Mouse (Mus musculus) layer of hippocampus, adult 2 months (tissue): ENCODE results near the gene Trmt6. TPM values are rescaled to one million over a fixed set of nuclear protein-coding genes. Genes with fewer than 3 reads are reported as not detected.

Experiments
- DNase-seq, 2 experiments: peaks; one replicate each; pipeline ENCODE4 v3.0.0; 2022; ENCODE audit warnings: low spot score in 2 of 2
- H3K27ac ChIP-seq: fragments of 200-600 bp; 2 replicates; pipeline ENCODE4 v1.8.1; 2022
- H3K4me3 ChIP-seq: fragments of 200-600 bp; 2 replicates; pipeline ENCODE4 v1.8.1; 2022; ENCODE audit warnings: mild to moderate bottlenecking
- CTCF ChIP-seq: fragments of 200-600 bp; conservative IDR thresholded peaks from 2 replicates; pipeline ENCODE4 v1.8.1; 2022; ENCODE audit warnings: antibody characterized with exemption, mild to moderate bottlenecking, moderate library complexity
- total RNA-seq, 2 experiments: library from RNA; stranded (reverse); gene quantifications; 2 replicates each; pipeline ENCODE4 v1.2.3; 2021

Trmt6 gene
- total RNA-seq, 2 experiments from 2014 or later: 28.8 to 30.9 TPM

DNA sequence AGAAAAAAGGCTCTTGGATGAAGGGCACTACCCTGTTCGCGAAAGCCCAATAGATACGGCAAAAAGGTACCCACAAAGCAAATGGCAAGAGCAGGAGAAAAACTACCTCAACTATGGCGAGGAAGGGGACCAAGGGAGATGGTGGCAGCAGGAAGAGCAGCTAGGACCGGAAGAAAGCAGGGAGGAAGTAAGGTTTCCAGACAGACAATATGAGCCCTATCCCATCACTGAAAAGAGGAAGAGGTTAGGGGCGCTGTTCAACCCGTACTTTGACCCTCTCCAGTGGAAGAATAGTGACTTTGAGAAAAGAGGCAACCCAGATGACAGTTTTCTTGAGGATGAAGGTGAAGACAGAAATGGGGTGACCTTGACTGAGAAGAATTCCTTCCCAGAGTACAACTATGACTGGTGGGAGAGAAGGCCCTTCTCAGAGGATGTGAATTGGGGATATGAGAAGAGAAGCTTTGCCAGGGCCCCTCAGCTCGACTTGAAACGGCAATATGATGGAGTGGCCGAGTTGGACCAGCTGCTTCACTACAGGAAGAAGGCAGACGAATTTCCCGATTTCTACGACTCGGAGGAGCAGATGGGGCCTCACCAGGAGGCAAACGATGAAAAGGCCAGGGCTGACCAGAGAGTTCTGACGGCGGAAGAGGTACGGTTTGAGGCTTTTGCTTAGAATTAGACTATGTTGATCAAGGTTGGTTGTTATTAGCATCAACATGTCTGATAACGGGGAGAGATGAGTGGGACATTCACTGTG is 22.2 kb downstream of the Trmt6 start:
- TF ChIP-seq CTCF: no peak
- Histone ChIP-seq H3K4me3 (no peak overlapping the region), H3K27ac (no peak overlapping the region)
- no peak for DNase-seq

DNA sequence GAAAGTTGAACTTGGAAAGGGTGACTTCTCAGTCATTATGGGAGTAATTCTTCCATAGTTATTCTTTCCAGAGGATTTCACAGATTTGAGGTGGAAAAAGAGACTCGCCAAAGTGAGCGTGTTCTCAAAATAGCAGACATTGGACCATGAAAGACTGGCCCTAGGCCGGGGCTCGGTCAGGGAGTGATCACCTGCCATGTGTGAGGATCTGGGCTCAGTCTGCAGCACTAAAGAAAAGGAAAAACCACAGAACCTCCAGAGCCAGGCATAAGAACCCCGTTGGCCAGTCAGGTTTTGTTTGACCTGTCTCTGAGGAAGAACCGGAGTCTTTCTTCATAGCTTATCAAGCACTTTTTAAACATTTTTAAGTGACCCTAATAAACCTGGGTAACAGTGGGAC is 31.8 kb downstream of the Trmt6 start:
- TF ChIP-seq CTCF: no peak
- Histone ChIP-seq H3K27ac (peak overlapping the region; percentile 96), H3K4me3 (peak overlapping the region; percentile 81)
- no peak for DNase-seq

DNA sequence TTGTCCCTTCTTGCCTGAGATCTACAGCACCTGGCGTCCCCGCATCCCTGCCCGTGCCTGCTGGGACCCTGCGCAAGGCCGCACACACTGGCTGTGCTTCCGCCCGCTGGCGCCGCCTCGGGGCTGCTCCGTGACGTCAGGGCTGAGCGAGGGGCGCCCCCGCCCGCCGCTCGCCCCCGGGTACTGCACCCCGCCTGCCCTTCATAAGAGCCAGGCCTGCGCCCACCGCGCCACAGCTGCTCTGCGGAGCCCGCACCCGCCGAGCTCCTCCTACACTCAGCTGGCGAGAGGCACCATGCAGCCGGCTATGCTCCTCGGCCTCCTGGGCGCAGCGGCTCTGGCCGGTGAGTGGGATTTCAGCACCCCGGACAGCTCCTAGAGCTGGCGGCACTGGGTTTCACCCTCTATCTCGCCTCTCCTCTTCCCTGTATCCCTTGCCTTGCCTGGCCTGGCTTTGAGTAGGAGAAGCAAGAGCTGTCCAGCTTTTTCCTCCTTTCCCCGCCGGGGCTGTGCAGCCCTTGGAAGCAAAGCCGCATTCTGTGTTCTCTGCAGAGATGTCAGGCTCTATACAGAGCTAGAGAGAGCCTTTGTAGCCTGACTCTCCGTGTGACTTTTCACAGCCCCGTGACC is 34.3 kb downstream of the Trmt6 start:
- Histone ChIP-seq H3K27ac (peak overlapping the region; percentile 96), H3K4me3 (peak overlapping the region; percentile 81)
- DNase-seq: peak; percentile 84
- peak; percentile 44 for TF ChIP-seq CTCF

GRCm38 (mm10) chr2:132780978-132781377 is 34.9 kb downstream of the Trmt6 start, which contains the start of gene Chgb:
TSS of gene Chgb (plus strand) at chr2:132781278.
- no peak for TF ChIP-seq CTCF
- Histone ChIP-seq H3K27ac (peak within 1 kb of the TSS; percentile 96), H3K4me3 (peak within 1 kb of the TSS; percentile 81)
- no peak for DNase-seq

DNA sequence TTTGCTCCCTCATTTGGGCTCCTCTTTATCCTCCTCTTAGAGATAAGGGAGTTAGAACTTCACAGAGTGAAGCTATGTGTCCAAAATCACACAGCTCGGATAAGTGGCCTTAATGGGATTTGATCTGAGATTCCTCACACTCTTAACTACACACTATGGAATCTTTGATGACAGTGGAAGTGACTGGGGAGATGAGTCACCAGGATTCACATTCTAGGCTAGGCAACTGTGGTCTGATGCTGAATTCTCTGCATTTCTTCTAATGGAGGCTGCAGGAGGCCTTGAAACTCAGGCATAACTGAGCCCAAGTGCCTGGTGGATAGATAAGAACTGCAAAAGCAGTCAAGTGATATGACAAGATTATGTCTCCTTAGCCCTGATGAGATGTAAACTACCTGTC is 45.0 kb downstream of the Trmt6 start:
- H3K27ac ChIP-seq: no peak overlapping the region
- DNase-seq: no peak
- H3K4me3 ChIP-seq: no peak overlapping the region
- TF ChIP-seq CTCF: no peak

- DNase-seq: peak; percentile 27 to 72
- peak overlapping the region; percentile 62; the same call in 1 of the 2 replicates for H3K27ac ChIP-seq
- no peak for TF ChIP-seq CTCF
Observed at GRCm38 (mm10) chr2:132757911-132758310, 57.9 kb downstream of the Trmt6 start.

More at GRCm38 (mm10) chr2:132757911-132758310, 57.9 kb downstream of the Trmt6 start:
- H3K4me3 ChIP-seq: no peak overlapping the region

Other genes with a start within 250 kb of the Trmt6 start
- 10 to 100 TPM; 72.3 to 75.6 TPM for gene Gpcpd1, start 228.3 kb downstream of the Trmt6 start, total RNA-seq
- 10 to 100 TPM in 1 of 2 experiments, 1 to 10 TPM in 1; 9.7 to 11.0 TPM for gene Shld1, start 129.1 kb downstream of the Trmt6 start, total RNA-seq
- gene Chgb, start 34.8 kb downstream of the Trmt6 start, total RNA-seq: 100 to 1,000 TPM; 339 to 356 TPM
- 1 to 10 TPM; 3.7 to 4.5 TPM for gene Mcm8, start 86 bp upstream of the Trmt6 start, total RNA-seq
- gene Crls1, start 30.6 kb upstream of the Trmt6 start, total RNA-seq: 10 to 100 TPM; 45.4 to 49.4 TPM
- 1 to 10 TPM in 1 of 2 experiments, under 1 TPM in 1; 0.93 to 1.1 TPM for gene Lrrn4, start 64.8 kb upstream of the Trmt6 start, total RNA-seq
- gene Fermt1, start 129.9 kb upstream of the Trmt6 start, total RNA-seq: under 1 TPM; 0.44 to 0.54 TPM